Mouse (Mus musculus): ENCODE measurements at regions not wholly inside any gene's neighbourhood (a gene's known extent, or its start where the extent isn't known, plus 50 kb on each side); places are given as distances from the start of the nearest gene placed in this dataset.
A peak's percentile ranks its signal among the peaks of the same experiment; 100 is the strongest.

DNA sequence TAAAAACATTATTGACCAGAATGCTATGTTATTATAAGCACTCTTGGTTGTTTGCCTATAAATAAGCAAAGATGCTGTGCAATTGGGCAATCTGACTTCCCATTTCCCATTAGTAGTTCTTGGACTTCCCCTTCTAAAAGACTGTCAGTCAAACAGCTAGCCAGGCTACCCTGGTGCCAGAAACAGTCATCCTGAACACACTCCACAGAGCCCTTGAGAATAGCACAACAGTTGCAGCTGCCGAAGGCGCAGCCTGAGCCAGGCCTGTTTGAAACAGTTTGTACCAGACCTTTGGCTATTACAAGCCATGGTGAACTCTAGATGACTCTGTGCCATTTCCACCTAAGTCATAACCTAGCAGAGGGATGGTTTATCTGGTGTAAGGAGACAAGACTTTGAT, 455.3 kb downstream of the Tns3 start:
- H3K4me2 ChIP-seq (ENCODE audit: low read depth, low read length): no peak overlapping the region
- H3K9ac ChIP-seq (replicated peaks; ENCODE audit: low read depth, low read length): no peak overlapping the region
- H3K4me3 ChIP-seq (ENCODE audit: low read depth, low read length): no peak overlapping the region
- H3K27me3 ChIP-seq (ENCODE audit: control insufficient read depth, insufficient read depth, low read length): no peaks in the 10 kb centered on the region
- peaks cover 4% of the 10 kb centered on the region; the same call in 1 of the 2 replicates for H3K9me3 ChIP-seq (replicated peaks; ENCODE audit: control insufficient read depth, low read length)
- H3K36me3 ChIP-seq (replicated peaks; ENCODE audit: control insufficient read depth, insufficient read depth, low read length): no peaks in the 10 kb centered on the region
- WGBS: 70% methylated on average over 2 of the region's 2 CpGs
- peak; percentile 57; the same call in 1 of the 2 replicates for ATAC-seq (ENCODE audit: insufficient read depth, low read depth)
- no peaks in the 10 kb centered on the region for H3K4me1 ChIP-seq (ENCODE audit: control insufficient read depth, insufficient read depth)
- no peak overlapping the region for H3K27ac ChIP-seq (ENCODE audit: low read depth)
- TF ChIP-seq CTCF (IDR thresholded peaks at IDR 0.05; ENCODE audit: low read depth) (no peak), EP300 (IDR thresholded peaks at IDR 0.05; ENCODE audit: low read depth) (no peak)
- peak; percentile 25 for DNase-seq (ENCODE audit: low spot score)

- Histone ChIP-seq H3K4me2 (ENCODE audit: low read depth, low read length) (no peak overlapping the region), H3K4me3 (ENCODE audit: low read depth, low read length) (no peak overlapping the region), H3K36me3 (replicated peaks; ENCODE audit: control insufficient read depth, insufficient read depth, low read length) (no peaks in the 10 kb centered on the region), H3K9ac (replicated peaks; ENCODE audit: low read depth, low read length) (no peak overlapping the region), H3K27ac (ENCODE audit: low read depth) (peak overlapping the region; percentile 9; the same call in 1 of the 2 replicates), H3K4me1 (ENCODE audit: control insufficient read depth, insufficient read depth) (no peaks in the 10 kb centered on the region), H3K27me3 (ENCODE audit: control insufficient read depth, insufficient read depth, low read length) (no peaks in the 10 kb centered on the region), H3K9me3 (replicated peaks; ENCODE audit: control insufficient read depth, low read length) (no peaks in the 10 kb centered on the region)
- no peak for TF ChIP-seq CTCF (IDR thresholded peaks at IDR 0.05; ENCODE audit: low read depth)
- no peak for TF ChIP-seq EP300 (IDR thresholded peaks at IDR 0.05; ENCODE audit: low read depth)
- 54% methylated on average over 8 of the region's 8 CpGs for WGBS
- DNase-seq (ENCODE audit: low spot score): peak; percentile 7
- ATAC-seq (ENCODE audit: insufficient read depth, low read depth): no peak
These were observed 465.0 kb downstream of the Tns3 start for GRCm38 (mm10) chr11:8199293-8199692.

Measured in heart, postnatal 0 days (tissue).